Mouse (Mus musculus) midbrain, postnatal 0 days (tissue): ENCODE measurements at regions not wholly inside any gene's neighbourhood (a gene's known extent, or its start where the extent isn't known, plus 50 kb on each side); places are given as distances from the start of the nearest gene placed in this dataset.

Source experiments
- ATAC-seq: fragments of 200-750 bp; cut with Nextera tagmentation; 2 replicates; pipeline ENCODE4 v1.8.0; 2017; ENCODE audit warnings: moderate number of reproducible peaks, mild to moderate bottlenecking, moderate TSS enrichment, moderate library complexity; ENCODE audit not compliant: low FRiP score
- DNase-seq: peaks from one replicate; pipeline ENCODE4 v3.0.0-alpha.2; 2015; ENCODE audit warnings: low spot score
- H3K27ac ChIP-seq: fragments of 300-500 bp; sonication (generic); 2 replicates; pipeline ENCODE4 v1.5.1; 2014; ENCODE audit warnings: low read depth, mild to moderate bottlenecking, low read length, mixed read lengths
- H3K27me3 ChIP-seq: fragments of 300-500 bp; sonication (generic); 2 replicates; pipeline ENCODE4 v1.6.1; 2014; ENCODE audit warnings: low read length, control low read depth, mixed read lengths; ENCODE audit not compliant: insufficient read depth
- H3K36me3 ChIP-seq: fragments of 300-500 bp; sonication (generic); 2 replicates; pipeline ENCODE4 v1.6.1; 2014; ENCODE audit warnings: low read length, control low read depth, mixed read lengths; ENCODE audit not compliant: insufficient read depth
- H3K4me1 ChIP-seq: fragments of 300-500 bp; sonication (generic); 2 replicates; pipeline ENCODE4 v1.6.1; 2014; ENCODE audit warnings: mild to moderate bottlenecking, control low read depth, antibody characterized with exemption, low read length, mixed read lengths; ENCODE audit not compliant: insufficient read depth
- H3K4me2 ChIP-seq: fragments of 300-500 bp; sonication (generic); 2 replicates; pipeline ENCODE4 v1.6.1; 2014; ENCODE audit warnings: low read depth, mild to moderate bottlenecking, low read length, mixed read lengths; ENCODE audit not compliant: poor library complexity, severe bottlenecking
- H3K4me3 ChIP-seq: fragments of 300-500 bp; sonication (generic); 2 replicates; pipeline ENCODE4 v1.5.1; 2014; ENCODE audit warnings: low read depth, mild to moderate bottlenecking, low read length, moderate library complexity
- H3K9ac ChIP-seq: fragments of 300-500 bp; sonication (generic); replicated peaks from 2 replicates; pipeline ENCODE4 v1.6.1; 2014; ENCODE audit warnings: mild to moderate bottlenecking, low read length, moderate library complexity, mixed read lengths; ENCODE audit not compliant: poor library complexity, severe bottlenecking
- H3K9me3 ChIP-seq: fragments of 300-500 bp; sonication (generic); 2 replicates; pipeline ENCODE4 v1.6.1; 2016; ENCODE audit warnings: low read length, control low read depth
- CTCF ChIP-seq: IDR thresholded peaks from 2 replicates; pipeline ENCODE4 v1.5.1; 2016; ENCODE audit warnings: antibody characterized with exemption, mild to moderate bottlenecking
- WGBS: fragments of 180-500 bp; shearing (Covaris S2); extraction: QIAGEN DNeasy Blood & Tissue Kit; methylation state at CpG from one replicate; pipeline ENCODE4 v1.1.7; 2014; 5-methylcytosine and 5-hydroxymethylcytosine counted together

GRCm38 (mm10) chr1:42231091-42231490, 464.5 kb upstream of the Pou3f3 start:
- Histone ChIP-seq H3K9ac (no peak overlapping the region), H3K4me2 (peak overlapping the region; percentile 37; the same call in 1 of the 2 replicates), H3K27me3 (no peaks in the 10 kb centered on the region), H3K36me3 (no peaks in the 10 kb centered on the region), H3K9me3 (no peaks in the 10 kb centered on the region), H3K4me1 (no peaks in the 10 kb centered on the region), H3K27ac (no peak overlapping the region), H3K4me3 (no peak overlapping the region)
- ATAC-seq (no peak), DNase-seq (peak; percentile 71)
- no peak for TF ChIP-seq CTCF
- WGBS, result 61% methylated on average over 5 of the region's 5 CpGs

- DNase-seq (no peak), ATAC-seq (no peak)
- Histone ChIP-seq H3K4me2 (no peak overlapping the region), H3K36me3 (no peaks in the 10 kb centered on the region), H3K27ac (no peak overlapping the region), H3K27me3 (no peaks in the 10 kb centered on the region), H3K4me3 (no peak overlapping the region), H3K9ac (no peak overlapping the region), H3K9me3 (no peaks in the 10 kb centered on the region), H3K4me1 (no peaks in the 10 kb centered on the region)
- TF ChIP-seq CTCF, result no peak
- 94% methylated on average over 5 of the region's 5 CpGs for WGBS
Measured at GRCm38 (mm10) chr1:42231897-42232296, 463.7 kb upstream of the Pou3f3 start.

- Histone ChIP-seq H3K27ac (no peak overlapping the region), H3K9me3 (no peaks in the 10 kb centered on the region), H3K4me1 (no peaks in the 10 kb centered on the region), H3K9ac (no peak overlapping the region), H3K4me3 (no peak overlapping the region), H3K4me2 (no peak overlapping the region), H3K27me3 (no peaks in the 10 kb centered on the region), H3K36me3 (no peaks in the 10 kb centered on the region)
- no peak for TF ChIP-seq CTCF
- ATAC-seq (no peak), DNase-seq (no peak)
- WGBS, result 73% methylated on average over 6 of the region's 6 CpGs
Measured at GRCm38 (mm10) chr1:42232716-42233115, 462.9 kb upstream of the Pou3f3 start.

- DNase-seq (peak; percentile 23), ATAC-seq (no peak)
- H3K4me2 ChIP-seq, result no peak overlapping the region
- H3K36me3 ChIP-seq, result no peaks in the 10 kb centered on the region
- TF ChIP-seq CTCF, result no peak
- WGBS, result 10% methylated on average over 10 of the region's 10 CpGs
- H3K27me3 ChIP-seq, result no peaks in the 10 kb centered on the region
- no peak overlapping the region for H3K9ac ChIP-seq
- no peaks in the 10 kb centered on the region for H3K4me1 ChIP-seq
- no peaks in the 10 kb centered on the region for H3K9me3 ChIP-seq
- H3K27ac ChIP-seq, result no peak overlapping the region
- no peak overlapping the region for H3K4me3 ChIP-seq
Measured at GRCm38 (mm10) chr1:42233289-42233688, 462.3 kb upstream of the Pou3f3 start.

DNA sequence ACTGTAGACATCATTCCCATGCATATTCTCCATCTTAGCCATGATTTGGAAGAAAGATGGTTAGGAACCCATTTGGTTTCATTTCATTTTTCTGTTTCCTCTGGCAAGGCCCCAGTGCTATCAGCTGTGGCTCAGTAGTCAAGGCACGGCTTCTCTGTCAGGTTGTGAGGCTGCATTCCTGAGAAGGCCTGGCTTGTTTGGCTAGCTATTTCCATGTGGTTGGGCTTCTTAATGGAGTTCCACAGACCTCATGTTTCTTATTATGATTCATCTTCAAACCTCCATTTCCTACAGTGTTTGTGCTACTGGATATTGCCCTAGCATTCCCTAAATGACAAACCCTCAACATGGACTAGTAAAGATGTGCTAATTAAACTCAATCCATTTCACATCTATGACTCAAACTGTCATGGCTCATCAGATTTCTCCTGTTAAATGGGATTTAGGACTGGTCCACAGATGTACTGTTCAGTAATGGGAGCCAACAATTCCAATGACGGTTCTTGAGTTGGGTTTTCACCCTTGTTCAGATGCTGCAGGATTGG, 459.0 kb upstream of the Pou3f3 start:
- H3K27me3 ChIP-seq, result no peaks in the 10 kb centered on the region
- H3K4me1 ChIP-seq, result no peaks in the 10 kb centered on the region; the same call in 1 of the 2 replicates
- 91% methylated on average over 2 of the region's 2 CpGs for WGBS
- ATAC-seq (no peak), DNase-seq (no peak)
- no peak overlapping the region for H3K4me3 ChIP-seq
- TF ChIP-seq CTCF, result no peak
- no peak overlapping the region for H3K4me2 ChIP-seq
- H3K9me3 ChIP-seq, result no peaks in the 10 kb centered on the region
- no peaks in the 10 kb centered on the region for H3K36me3 ChIP-seq
- no peak overlapping the region for H3K9ac ChIP-seq
- H3K27ac ChIP-seq, result no peak overlapping the region

- Histone ChIP-seq H3K27ac (no peak overlapping the region), H3K9me3 (no peaks in the 10 kb centered on the region), H3K4me2 (no peak overlapping the region), H3K4me1 (peaks cover 5% of the 10 kb centered on the region), H3K4me3 (no peak overlapping the region), H3K36me3 (no peaks in the 10 kb centered on the region), H3K9ac (no peak overlapping the region), H3K27me3 (no peaks in the 10 kb centered on the region)
- peak; percentile 55 for TF ChIP-seq CTCF
- WGBS, result 92% methylated on average over 3 of the region's 3 CpGs
- DNase-seq, result peak; percentile 26
- no peak for ATAC-seq
Measured at GRCm38 (mm10) chr1:42238408-42238807, 457.2 kb upstream of the Pou3f3 start.
